Mouse (Mus musculus): ENCODE data around the gene 1700020L24Rik. TPM values are rescaled to one million over a fixed set of nuclear protein-coding genes. Genes with fewer than 3 reads are reported as not detected.
A peak's percentile ranks its signal among the peaks of the same experiment; 100 is the strongest.

Gene 1700020L24Rik
- polyA plus RNA-seq, 1 experiment = not detected

DNA sequence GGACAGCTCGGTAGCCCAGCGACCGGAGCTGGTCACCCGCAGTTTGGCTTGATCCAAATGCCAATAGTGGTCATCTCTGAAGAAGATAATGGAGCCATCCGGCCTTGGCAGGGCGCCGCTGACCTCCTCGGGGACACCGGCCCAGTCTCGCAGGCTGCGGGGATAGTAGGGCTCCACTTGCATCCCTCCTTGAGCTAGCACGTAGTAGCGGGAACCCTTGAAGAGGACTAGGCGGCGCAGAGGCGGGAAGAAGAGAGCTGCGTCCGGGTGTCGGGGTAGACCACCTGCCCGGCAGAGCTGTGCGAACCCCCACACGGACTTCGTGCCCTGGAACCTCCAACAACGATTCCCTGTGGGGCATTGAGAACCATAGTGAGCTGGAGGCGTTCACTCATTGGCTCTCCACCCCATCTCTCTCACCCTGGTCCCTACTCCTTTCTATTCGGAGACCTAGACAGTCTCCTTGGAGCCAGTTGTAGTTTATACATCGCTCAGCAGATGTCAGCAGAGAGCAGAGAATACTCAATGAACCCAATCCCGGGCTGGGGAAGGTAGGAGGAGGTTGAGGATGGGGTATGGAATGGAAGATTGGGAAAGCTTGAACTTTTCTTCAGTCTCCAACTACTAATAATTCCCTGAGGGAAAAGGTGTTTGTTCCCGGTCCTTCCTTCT, 5.3 kb downstream of the 1700020L24Rik start:
- no peaks in the 10 kb centered on the region for H3K36me3 ChIP-seq (ENCODE audit: control insufficient read depth, insufficient read depth, low read length, poor library complexity, severe bottlenecking)
- H3K27ac ChIP-seq (ENCODE audit: insufficient read depth, low read length) = no peak overlapping the region
- H3K9me3 ChIP-seq (replicated peaks; ENCODE audit: control insufficient read depth, insufficient read depth, low read length, poor library complexity, severe bottlenecking) = no peaks in the 10 kb centered on the region
- TF ChIP-seq POLR2A (IDR thresholded peaks at IDR 0.05; ENCODE audit: insufficient read depth, low read length) (no peak), CTCF (IDR thresholded peaks at IDR 0.05; ENCODE audit: low read depth, low read length) (peak; percentile 40), EP300 (IDR thresholded peaks at IDR 0.05; ENCODE audit: insufficient read depth, low read depth, low read length) (no peak)
- no peaks in the 10 kb centered on the region for H3K27me3 ChIP-seq (ENCODE audit: control insufficient read depth, insufficient read depth, low read length, poor library complexity, severe bottlenecking)
- H3K4me3 ChIP-seq (ENCODE audit: low read depth, low read length) = peak overlapping the region; percentile 37
- peak overlapping the region; percentile 6; the same call in 1 of the 2 replicates for H3K9ac ChIP-seq (ENCODE audit: low read depth, poor library complexity, severe bottlenecking)
- H3K4me1 ChIP-seq (ENCODE audit: control insufficient read depth, insufficient read depth, low read length) = peaks cover 4% of the 10 kb centered on the region

DNA sequence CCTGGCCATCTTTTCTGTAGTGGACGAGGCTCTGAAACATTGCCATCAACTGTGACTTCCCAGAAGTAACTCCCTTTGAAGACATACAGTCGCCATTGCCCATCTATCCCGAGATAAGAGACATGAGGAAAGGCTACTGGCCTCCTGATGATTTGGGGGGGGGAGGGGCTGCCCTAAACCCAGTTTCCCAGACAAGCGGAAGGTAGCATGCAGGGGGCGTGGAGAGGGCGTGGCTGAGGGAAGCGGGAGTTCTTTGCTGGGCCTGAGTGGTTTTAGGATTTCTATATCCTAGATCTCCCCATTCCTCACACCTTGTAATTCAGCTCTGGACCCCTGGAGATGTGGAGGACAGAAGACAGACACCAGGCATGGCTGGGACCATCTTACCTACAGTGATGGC, 6.3 kb downstream of the 1700020L24Rik start:
- Histone ChIP-seq H3K4me1 (ENCODE audit: control insufficient read depth, insufficient read depth, low read length) (peaks cover 11% of the 10 kb centered on the region), H3K9ac (ENCODE audit: low read depth, poor library complexity, severe bottlenecking) (0 out of 2 replicates have a peak overlapping the region, but pooled peaks have one; percentile 48), H3K27me3 (ENCODE audit: control insufficient read depth, insufficient read depth, low read length, poor library complexity, severe bottlenecking) (no peaks in the 10 kb centered on the region), H3K4me3 (ENCODE audit: low read depth, low read length) (peak overlapping the region; percentile 15; the same call in 1 of the 2 replicates), H3K27ac (ENCODE audit: insufficient read depth, low read length) (no peak overlapping the region), H3K9me3 (replicated peaks; ENCODE audit: control insufficient read depth, insufficient read depth, low read length, poor library complexity, severe bottlenecking) (no peaks in the 10 kb centered on the region), H3K36me3 (ENCODE audit: control insufficient read depth, insufficient read depth, low read length, poor library complexity, severe bottlenecking) (no peaks in the 10 kb centered on the region)
- TF ChIP-seq POLR2A (IDR thresholded peaks at IDR 0.05; ENCODE audit: insufficient read depth, low read length) = no peak
- TF ChIP-seq CTCF (IDR thresholded peaks at IDR 0.05; ENCODE audit: low read depth, low read length) = no peak
- no peak for TF ChIP-seq EP300 (IDR thresholded peaks at IDR 0.05; ENCODE audit: insufficient read depth, low read depth, low read length)

- H3K36me3 ChIP-seq (ENCODE audit: control insufficient read depth, insufficient read depth, low read length, poor library complexity, severe bottlenecking) = no peaks in the 10 kb centered on the region
- H3K9ac ChIP-seq (ENCODE audit: low read depth, poor library complexity, severe bottlenecking) = peak overlapping the region; percentile 48
- TF ChIP-seq POLR2A (IDR thresholded peaks at IDR 0.05; ENCODE audit: insufficient read depth, low read length) (no peak), EP300 (IDR thresholded peaks at IDR 0.05; ENCODE audit: insufficient read depth, low read depth, low read length) (no peak)
- no peaks in the 10 kb centered on the region for H3K9me3 ChIP-seq (replicated peaks; ENCODE audit: control insufficient read depth, insufficient read depth, low read length, poor library complexity, severe bottlenecking)
- no peaks in the 10 kb centered on the region for H3K27me3 ChIP-seq (ENCODE audit: control insufficient read depth, insufficient read depth, low read length, poor library complexity, severe bottlenecking)
- H3K4me1 ChIP-seq (ENCODE audit: control insufficient read depth, insufficient read depth, low read length) = peaks cover 12% of the 10 kb centered on the region
- peak overlapping the region; percentile 29 for H3K4me3 ChIP-seq (ENCODE audit: low read depth, low read length)
- no peak overlapping the region for H3K27ac ChIP-seq (ENCODE audit: insufficient read depth, low read length)
Measured at GRCm38 (mm10) chr11:83445001-83445400, 7.5 kb downstream of the 1700020L24Rik start.

- no peaks in the 10 kb centered on the region for H3K36me3 ChIP-seq (ENCODE audit: control insufficient read depth, insufficient read depth, low read length, poor library complexity, severe bottlenecking)
- no peak overlapping the region for H3K4me3 ChIP-seq (ENCODE audit: low read depth, low read length)
- no peaks in the 10 kb centered on the region for H3K27me3 ChIP-seq (ENCODE audit: control insufficient read depth, insufficient read depth, low read length, poor library complexity, severe bottlenecking)
- H3K4me1 ChIP-seq (ENCODE audit: control insufficient read depth, insufficient read depth, low read length) = peaks cover 12% of the 10 kb centered on the region
- no peak for TF ChIP-seq POLR2A (IDR thresholded peaks at IDR 0.05; ENCODE audit: insufficient read depth, low read length)
- no peak for TF ChIP-seq CTCF (IDR thresholded peaks at IDR 0.05; ENCODE audit: low read depth, low read length)
- no peak for TF ChIP-seq EP300 (IDR thresholded peaks at IDR 0.05; ENCODE audit: insufficient read depth, low read depth, low read length)
- H3K9ac ChIP-seq (ENCODE audit: low read depth, poor library complexity, severe bottlenecking) = no peak overlapping the region
- no peak overlapping the region; the same call in 1 of the 2 replicates for H3K27ac ChIP-seq (ENCODE audit: insufficient read depth, low read length)
- no peaks in the 10 kb centered on the region for H3K9me3 ChIP-seq (replicated peaks; ENCODE audit: control insufficient read depth, insufficient read depth, low read length, poor library complexity, severe bottlenecking)
Measured at GRCm38 (mm10) chr11:83447612-83448011, 10.1 kb downstream of the 1700020L24Rik start.

- no peak overlapping the region; the same call in 1 of the 2 replicates for H3K27ac ChIP-seq (ENCODE audit: insufficient read depth, low read length)
- H3K27me3 ChIP-seq (ENCODE audit: control insufficient read depth, insufficient read depth, low read length, poor library complexity, severe bottlenecking) = no peaks in the 10 kb centered on the region
- TF ChIP-seq CTCF (IDR thresholded peaks at IDR 0.05; ENCODE audit: low read depth, low read length) (no peak), POLR2A (IDR thresholded peaks at IDR 0.05; ENCODE audit: insufficient read depth, low read length) (no peak), EP300 (IDR thresholded peaks at IDR 0.05; ENCODE audit: insufficient read depth, low read depth, low read length) (peak; percentile 60; the same call in 1 of the 2 replicates)
- no peaks in the 10 kb centered on the region for H3K36me3 ChIP-seq (ENCODE audit: control insufficient read depth, insufficient read depth, low read length, poor library complexity, severe bottlenecking)
- H3K4me1 ChIP-seq (ENCODE audit: control insufficient read depth, insufficient read depth, low read length) = peaks cover 12% of the 10 kb centered on the region
- no peak overlapping the region for H3K9ac ChIP-seq (ENCODE audit: low read depth, poor library complexity, severe bottlenecking)
- no peak overlapping the region for H3K4me3 ChIP-seq (ENCODE audit: low read depth, low read length)
- no peaks in the 10 kb centered on the region for H3K9me3 ChIP-seq (replicated peaks; ENCODE audit: control insufficient read depth, insufficient read depth, low read length, poor library complexity, severe bottlenecking)
Measured at GRCm38 (mm10) chr11:83448021-83448926, 10.8 kb downstream of the 1700020L24Rik start.

DNA sequence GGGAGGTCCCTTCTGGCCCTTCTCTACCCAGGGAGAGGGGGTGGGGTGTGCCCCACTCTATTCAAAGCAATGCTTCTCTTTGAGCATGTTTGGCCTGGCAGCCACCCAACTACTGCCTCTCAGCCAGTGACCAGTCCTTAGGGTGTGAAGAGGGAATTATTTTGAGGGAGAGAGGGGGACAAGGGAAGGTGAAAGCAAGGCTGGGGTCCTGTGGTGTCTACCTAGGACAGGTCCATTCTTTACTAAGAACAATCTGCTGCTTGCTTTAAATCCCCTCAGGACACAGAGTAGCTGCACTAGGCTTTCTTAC, 11.4 kb downstream of the 1700020L24Rik start:
- Histone ChIP-seq H3K36me3 (ENCODE audit: control insufficient read depth, insufficient read depth, low read length, poor library complexity, severe bottlenecking) (no peaks in the 10 kb centered on the region), H3K4me3 (ENCODE audit: low read depth, low read length) (no peak overlapping the region), H3K27me3 (ENCODE audit: control insufficient read depth, insufficient read depth, low read length, poor library complexity, severe bottlenecking) (no peaks in the 10 kb centered on the region), H3K9ac (ENCODE audit: low read depth, poor library complexity, severe bottlenecking) (no peak overlapping the region), H3K27ac (ENCODE audit: insufficient read depth, low read length) (peak overlapping the region; percentile 40), H3K9me3 (replicated peaks; ENCODE audit: control insufficient read depth, insufficient read depth, low read length, poor library complexity, severe bottlenecking) (no peaks in the 10 kb centered on the region), H3K4me1 (ENCODE audit: control insufficient read depth, insufficient read depth, low read length) (peaks cover 12% of the 10 kb centered on the region)
- TF ChIP-seq POLR2A (IDR thresholded peaks at IDR 0.05; ENCODE audit: insufficient read depth, low read length) = no peak
- no peak for TF ChIP-seq EP300 (IDR thresholded peaks at IDR 0.05; ENCODE audit: insufficient read depth, low read depth, low read length)
- no peak for TF ChIP-seq CTCF (IDR thresholded peaks at IDR 0.05; ENCODE audit: low read depth, low read length)
